Mouse (Mus musculus) megakaryocyte, embryonic 14.5 days (primary cell): ENCODE measurements around the gene Rnf157. TPM values are rescaled to one million over a fixed set of nuclear protein-coding genes. Genes with fewer than 3 reads are reported as not detected.

Source experiments
- H3K27me3 ChIP-seq: replicated peaks from 2 replicates; pipeline ENCODE3; 2012; ENCODE audit warnings: inconsistent platforms
- H3K36me3 ChIP-seq: replicated peaks from 2 replicates; pipeline ENCODE3; 2012; ENCODE audit warnings: low read length, inconsistent platforms, mixed read lengths
- H3K4me1 ChIP-seq: 2 replicates; pipeline ENCODE4 v1.6.1; 2012; ENCODE audit warnings: inconsistent platforms
- H3K4me3 ChIP-seq: replicated peaks from 2 replicates; pipeline ENCODE3; 2012; ENCODE audit warnings: moderate library complexity, mild to moderate bottlenecking, inconsistent platforms
- H3K9me3 ChIP-seq: 2 replicates; pipeline ENCODE4 v1.6.1; 2012; ENCODE audit warnings: inconsistent platforms
- FLI1 ChIP-seq: IDR thresholded peaks from 2 replicates; pipeline ENCODE4 v1.6.1; 2012; ENCODE audit warnings: low read length, inconsistent platforms, mixed read lengths
- GATA1 ChIP-seq: IDR thresholded peaks from 3 replicates; pipeline ENCODE4 v1.6.1; 2012; ENCODE audit warnings: mixed read lengths, low read length, inconsistent platforms, borderline replicate concordance
- polyA plus RNA-seq: library from polyadenylated mRNA; stranded (reverse); fragments of >175 nt; gene quantifications from 2 replicates; pipeline ENCODE4 v1.2.3, GENCODE M21; 2012; ENCODE audit warnings: low replicate concordance; ENCODE audit not compliant: insufficient read depth

Rnf157 gene
- polyA plus RNA-seq, 1 experiment, result 1.8 TPM

DNA sequence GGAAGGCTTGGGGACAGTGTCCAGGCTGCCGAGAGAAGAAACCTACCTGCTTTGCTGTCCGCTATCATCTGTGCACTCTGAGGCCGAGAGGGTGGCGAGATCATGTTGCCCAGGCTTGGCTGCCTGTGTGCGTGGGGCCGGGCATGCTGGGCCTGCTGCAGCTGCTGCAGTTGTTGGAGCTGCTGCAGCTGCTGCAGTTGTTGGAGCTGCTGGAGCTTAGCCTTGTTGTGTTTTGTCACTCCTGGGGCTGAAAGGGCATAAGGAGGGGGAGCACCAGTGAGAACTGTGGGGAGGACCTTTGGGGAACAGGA lies 30.0 kb upstream of the Rnf157 start:
- Histone ChIP-seq H3K9me3 (no peaks in the 10 kb centered on the region), H3K4me3 (no peak overlapping the region), H3K36me3 (peaks cover 28% of the 10 kb centered on the region), H3K27me3 (peaks cover 25% of the 10 kb centered on the region), H3K4me1 (peaks cover 36% of the 10 kb centered on the region)
- no peak for TF ChIP-seq GATA1
- TF ChIP-seq FLI1, result no peak

DNA sequence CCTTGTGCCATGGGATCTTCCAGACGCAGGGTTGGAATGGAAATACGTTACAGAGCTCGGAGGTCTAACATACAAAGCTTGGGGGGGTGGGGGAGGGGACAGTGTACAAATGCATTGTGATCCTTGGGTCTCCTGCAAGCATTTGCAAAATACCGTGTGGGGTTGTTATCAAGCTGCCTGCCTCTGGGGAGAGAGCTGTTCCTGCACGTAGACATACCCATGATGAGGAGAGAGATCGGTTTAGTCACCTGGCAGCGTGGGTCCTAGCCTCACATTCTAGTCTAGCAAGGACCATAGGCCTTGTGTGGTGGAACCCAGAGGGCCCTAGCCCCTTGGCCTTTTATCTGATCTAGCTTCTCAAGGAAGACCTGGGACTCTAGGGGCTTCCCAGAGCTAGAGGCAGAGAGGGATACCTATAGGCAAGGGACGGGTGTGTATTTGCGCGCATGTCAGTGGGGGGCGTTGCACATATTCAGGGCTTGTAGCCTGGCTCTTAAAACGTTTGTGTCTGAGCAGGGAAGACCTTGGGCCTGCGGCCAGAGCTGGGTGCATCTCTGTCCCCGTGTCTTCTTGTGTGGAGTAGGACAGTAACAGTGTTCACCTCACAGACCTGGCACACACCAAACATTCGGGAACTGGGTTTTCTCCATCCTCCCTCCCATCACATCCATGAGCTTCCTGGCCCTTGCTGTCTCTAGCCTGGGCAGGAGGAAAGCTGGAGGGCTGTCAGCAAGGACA lies 29.5 kb upstream of the Rnf157 start:
- Histone ChIP-seq H3K9me3 (no peaks in the 10 kb centered on the region), H3K27me3 (peaks cover 20% of the 10 kb centered on the region), H3K4me3 (no peak overlapping the region), H3K36me3 (peaks cover 33% of the 10 kb centered on the region), H3K4me1 (peaks cover 37% of the 10 kb centered on the region)
- no peak for TF ChIP-seq FLI1
- TF ChIP-seq GATA1, result no peak

DNA sequence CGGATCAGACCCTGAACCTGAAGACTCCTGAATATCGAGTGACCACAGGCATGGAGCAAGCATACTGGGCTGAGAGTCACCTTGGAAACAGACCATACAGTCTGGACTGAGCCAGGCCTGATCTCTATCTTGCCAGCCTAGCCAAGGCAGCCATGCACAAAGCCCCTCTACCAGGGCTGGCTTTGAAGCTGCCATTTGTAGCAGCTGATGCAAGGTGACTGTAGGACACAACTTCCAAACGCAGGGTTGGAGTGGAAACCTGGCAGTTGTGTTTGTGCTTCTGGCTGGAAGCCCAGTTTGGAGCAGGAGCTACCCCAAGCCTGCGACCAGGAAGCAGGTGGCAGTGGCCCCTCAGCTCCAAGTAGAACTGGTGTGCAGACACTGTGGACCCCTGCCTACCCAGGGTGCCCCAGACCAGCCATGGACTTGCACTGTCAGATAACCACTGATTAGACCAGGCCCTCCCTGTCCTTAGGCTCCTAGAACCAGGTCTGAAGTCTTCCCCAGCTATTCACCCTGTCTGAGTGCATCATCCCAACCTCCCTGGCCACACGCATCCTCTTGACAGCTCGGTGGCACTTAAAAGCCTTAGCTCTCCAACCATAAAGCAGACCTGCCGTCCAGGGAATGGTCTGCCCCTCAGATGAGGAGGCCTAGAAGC lies 27.7 kb upstream of the Rnf157 start:
- Histone ChIP-seq H3K36me3 (peaks cover 50% of the 10 kb centered on the region), H3K4me1 (peaks cover 44% of the 10 kb centered on the region), H3K9me3 (no peaks in the 10 kb centered on the region), H3K4me3 (no peak overlapping the region), H3K27me3 (peaks cover 8% of the 10 kb centered on the region)
- TF ChIP-seq GATA1, result no peak
- no peak for TF ChIP-seq FLI1

DNA sequence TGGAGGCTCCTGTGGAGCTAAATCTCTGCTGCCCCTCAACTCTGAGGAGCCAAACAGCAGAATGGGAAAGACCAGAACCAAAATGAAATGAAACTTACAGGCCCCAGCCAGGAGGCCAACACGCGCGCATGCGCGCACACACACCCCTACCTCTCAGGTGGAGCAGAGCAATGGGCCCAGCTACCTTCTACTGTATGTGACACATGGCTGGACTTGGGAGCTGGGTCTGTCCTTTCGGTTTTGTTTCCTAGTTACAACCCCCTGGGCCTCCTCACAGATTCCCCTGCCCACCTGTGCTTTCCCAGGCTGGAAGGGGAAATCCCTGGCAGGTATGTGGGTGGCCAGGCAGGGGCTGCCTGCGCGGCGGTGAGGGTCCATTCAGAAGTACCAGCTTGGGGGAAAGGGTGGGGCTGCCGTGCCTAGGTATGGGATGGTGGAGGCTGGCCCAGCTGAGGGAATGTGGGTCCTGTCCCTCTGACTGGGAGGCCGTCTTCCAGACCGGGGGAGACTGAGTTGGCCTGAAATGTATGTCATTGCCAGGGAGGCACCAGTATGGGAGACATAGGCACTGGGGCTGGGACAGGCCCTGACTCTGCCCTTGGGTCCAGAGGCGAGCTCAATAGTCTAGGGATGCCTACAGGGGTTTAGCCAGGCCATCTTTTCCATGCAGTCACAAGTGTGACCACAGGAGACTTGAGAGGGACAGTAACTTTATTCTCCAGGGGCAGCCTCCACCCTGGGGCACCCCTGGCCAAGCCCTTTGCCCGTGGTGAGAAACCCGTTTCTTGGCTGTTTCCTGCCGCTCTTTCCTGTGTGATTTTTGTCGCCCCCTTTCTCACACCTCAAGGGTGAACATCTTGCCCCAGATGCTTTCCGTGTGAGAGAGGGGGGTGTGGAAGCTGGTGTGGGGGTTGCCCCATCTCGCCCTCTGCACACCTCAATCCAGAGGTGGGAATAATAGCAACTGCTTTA lies 26.7 kb upstream of the Rnf157 start:
- Histone ChIP-seq H3K27me3 (peaks cover 5% of the 10 kb centered on the region), H3K4me3 (no peak overlapping the region), H3K9me3 (no peaks in the 10 kb centered on the region), H3K36me3 (peaks cover 54% of the 10 kb centered on the region), H3K4me1 (peaks cover 50% of the 10 kb centered on the region)
- TF ChIP-seq FLI1, result no peak
- no peak for TF ChIP-seq GATA1

DNA sequence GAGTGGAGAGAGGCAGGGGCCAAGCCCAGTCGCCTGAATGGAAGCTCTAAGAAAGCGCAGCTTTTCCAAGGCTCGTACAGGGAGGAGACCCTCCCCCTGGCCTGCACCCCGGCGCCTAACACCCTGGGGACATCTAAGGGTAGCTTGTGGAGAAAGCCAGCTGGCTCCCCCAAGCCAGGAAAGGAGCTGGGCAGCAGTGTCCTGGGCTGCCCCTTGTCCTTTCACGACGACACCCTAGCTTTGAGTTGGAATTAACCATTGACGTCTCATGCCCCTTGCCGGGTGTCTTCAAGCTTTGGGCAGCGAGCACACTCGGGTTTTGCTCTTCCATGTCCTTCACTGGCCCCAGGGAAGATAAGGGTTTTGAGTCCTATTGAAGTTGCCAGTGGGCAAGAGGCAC lies 24.7 kb upstream of the Rnf157 start:
- Histone ChIP-seq H3K36me3 (peaks cover 54% of the 10 kb centered on the region), H3K27me3 (no peaks in the 10 kb centered on the region), H3K4me1 (peaks cover 55% of the 10 kb centered on the region), H3K4me3 (peak overlapping the region; percentile 69), H3K9me3 (no peaks in the 10 kb centered on the region)
- TF ChIP-seq GATA1 (no peak), FLI1 (no peak)

DNA sequence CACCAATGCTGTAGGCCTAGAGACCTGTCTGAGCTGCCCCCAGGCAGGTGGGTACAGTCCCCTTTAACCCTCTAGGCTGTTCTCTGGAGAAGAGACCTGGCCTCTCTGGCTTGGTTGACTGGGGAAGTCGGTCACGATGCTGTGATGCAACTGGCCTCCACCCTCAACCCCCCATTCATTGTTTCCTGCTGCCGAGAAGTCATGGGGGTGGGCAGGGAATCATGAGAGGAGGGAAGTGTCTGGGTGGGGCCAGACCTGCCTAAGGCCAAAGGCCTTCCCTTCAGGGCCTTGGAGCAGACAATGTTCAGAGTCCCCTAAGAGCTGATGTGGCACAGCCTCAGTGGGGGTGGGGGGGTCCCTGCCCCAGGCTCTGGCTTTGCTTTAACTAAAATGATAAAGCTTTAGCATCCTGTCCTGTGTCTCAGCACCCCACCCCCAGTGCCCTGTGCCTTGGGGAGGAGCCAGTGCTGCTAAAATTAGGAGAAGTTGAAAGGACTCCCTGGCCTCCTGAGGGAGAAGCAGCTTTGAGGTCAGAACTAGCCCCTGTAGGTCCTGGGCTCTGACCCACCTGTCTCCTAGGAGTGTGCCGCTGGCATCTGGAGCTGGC lies 24.0 kb upstream of the Rnf157 start:
- peak overlapping the region; percentile 69 for H3K4me3 ChIP-seq
- no peaks in the 10 kb centered on the region for H3K27me3 ChIP-seq
- TF ChIP-seq FLI1, result no peak
- no peak for TF ChIP-seq GATA1
- no peaks in the 10 kb centered on the region for H3K9me3 ChIP-seq
- peaks cover 54% of the 10 kb centered on the region for H3K36me3 ChIP-seq
- H3K4me1 ChIP-seq, result peaks cover 60% of the 10 kb centered on the region

DNA sequence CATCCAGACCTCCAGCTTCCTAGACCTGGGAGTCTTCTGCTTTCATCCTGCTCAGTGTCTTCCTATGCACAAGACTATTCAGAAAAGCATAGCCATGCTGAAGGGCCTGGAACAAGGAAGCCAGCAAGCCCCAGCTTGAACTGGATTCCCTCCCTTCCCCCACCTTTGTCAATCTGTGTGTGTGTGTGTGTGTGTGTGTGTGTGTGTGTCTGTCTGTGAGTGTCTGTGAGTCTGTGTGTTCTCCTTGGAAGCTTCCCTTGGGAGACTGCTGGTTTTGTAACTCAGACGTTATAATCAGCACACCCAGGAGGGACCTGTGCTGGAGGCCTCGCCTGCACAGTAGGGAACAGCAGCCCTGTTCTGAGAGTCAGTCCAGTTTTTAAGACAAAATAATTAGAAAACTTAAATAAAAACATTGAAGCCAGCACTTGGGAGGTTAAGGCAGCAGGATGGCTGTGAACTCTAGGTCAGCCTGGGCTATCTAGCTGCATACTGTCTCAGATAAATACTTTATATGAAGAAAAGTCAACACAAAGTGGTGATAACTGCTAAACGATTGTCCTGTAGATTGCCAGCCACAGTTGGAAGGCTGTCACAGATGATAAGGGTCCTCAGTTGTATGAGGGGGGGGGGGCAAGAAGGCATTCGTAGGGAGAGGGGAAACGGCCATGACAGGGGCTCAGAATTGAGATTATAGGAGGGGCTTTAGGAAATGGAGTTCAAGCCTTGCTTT lies 23.3 kb upstream of the Rnf157 start:
- peaks cover 67% of the 10 kb centered on the region for H3K4me1 ChIP-seq
- TF ChIP-seq FLI1 (no peak), GATA1 (no peak)
- H3K36me3 ChIP-seq, result peaks cover 50% of the 10 kb centered on the region
- no peaks in the 10 kb centered on the region for H3K9me3 ChIP-seq
- peak overlapping the region; percentile 69 for H3K4me3 ChIP-seq
- no peaks in the 10 kb centered on the region for H3K27me3 ChIP-seq

DNA sequence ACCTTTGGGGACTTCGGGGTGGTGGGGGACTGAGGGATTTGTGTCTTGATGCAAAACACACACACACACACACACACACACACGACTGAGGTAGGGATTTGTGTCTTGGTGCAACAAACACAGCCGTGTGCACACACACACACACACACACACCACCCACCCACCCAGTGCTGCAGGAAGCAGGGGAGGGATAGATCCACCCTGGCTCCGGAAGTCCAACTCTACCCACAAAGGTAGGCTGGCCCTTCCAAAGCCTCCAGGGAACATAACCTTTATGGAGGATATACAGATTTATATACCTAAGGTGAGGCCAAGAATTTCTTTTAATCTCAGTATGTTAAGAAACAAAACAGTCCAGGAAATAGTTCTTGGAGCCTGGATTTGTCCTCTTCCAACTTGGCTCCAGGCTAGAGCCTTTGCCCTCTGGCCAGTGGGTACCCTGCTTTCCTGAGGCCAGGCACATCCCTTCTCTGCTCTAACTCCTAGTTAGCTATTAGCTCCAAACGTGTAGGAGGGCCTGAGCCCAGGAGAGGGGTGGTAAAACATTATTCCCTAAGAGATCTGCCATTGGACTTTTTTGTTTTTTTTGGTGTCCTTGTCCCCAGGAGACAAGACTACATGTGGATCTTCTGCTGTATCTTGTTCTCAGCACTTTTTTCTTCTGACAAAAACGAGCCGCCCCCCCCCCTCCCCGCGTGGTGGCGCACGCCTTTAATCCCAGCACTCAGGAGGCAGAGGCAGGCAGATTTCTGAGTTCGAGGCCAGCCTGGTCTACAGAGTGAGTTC lies 22.3 kb upstream of the Rnf157 start:
- TF ChIP-seq FLI1 (no peak), GATA1 (no peak)
- H3K4me1 ChIP-seq, result peaks cover 70% of the 10 kb centered on the region
- peaks cover 41% of the 10 kb centered on the region for H3K36me3 ChIP-seq
- H3K4me3 ChIP-seq, result peak overlapping the region; percentile 95
- no peaks in the 10 kb centered on the region for H3K27me3 ChIP-seq
- H3K9me3 ChIP-seq, result no peaks in the 10 kb centered on the region
